Mouse (Mus musculus): Measurements from ENCODE around the gene Adam8. TPM values are rescaled to one million over a fixed set of nuclear protein-coding genes. Genes with fewer than 3 reads are reported as not detected.
A peak's percentile ranks its signal among the peaks of the same experiment; 100 is the strongest.

Adam8 gene
- polyA plus RNA-seq, 1 experiment from 2014 or later = 5.3 TPM

DNA sequence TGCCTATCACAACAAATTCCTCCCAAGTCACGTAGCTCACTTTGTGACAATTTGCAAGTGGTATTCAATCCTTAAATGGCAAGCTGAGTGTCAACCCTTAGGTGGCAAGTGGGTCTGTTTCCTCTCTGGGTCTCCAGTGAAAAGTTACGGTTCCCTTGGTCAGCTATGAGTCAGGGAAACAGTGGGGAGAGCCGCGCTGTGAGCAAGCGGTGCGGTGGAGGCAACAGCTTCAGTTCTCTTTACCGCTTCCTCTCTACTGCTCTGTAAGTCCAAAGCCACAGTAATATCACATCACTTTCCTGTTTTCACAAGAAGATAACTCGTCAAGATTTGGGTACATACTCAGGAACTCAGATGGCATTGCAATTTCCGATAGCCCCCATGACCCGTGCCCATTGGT is 18.1 kb downstream of the Adam8 start:
- Histone ChIP-seq H3K4me3 (no peak overlapping the region), H3K27me3 (0 out of 2 replicates have a peak, but pooled peaks cover 2% of the 10 kb centered on the region), H3K4me1 (replicated peaks) (peaks cover 11% of the 10 kb centered on the region), H3K9ac (no peak overlapping the region), H3K9me3 (no peaks in the 10 kb centered on the region), H3K27ac (no peak overlapping the region), H3K36me3 (no peaks in the 10 kb centered on the region), H3K4me2 (no peak overlapping the region)
- 89% methylated on average over 10 of the region's 10 CpGs for whole genome bisulfite sequencing
- no peak for ATAC-seq (ENCODE audit: low FRiP score)

DNA sequence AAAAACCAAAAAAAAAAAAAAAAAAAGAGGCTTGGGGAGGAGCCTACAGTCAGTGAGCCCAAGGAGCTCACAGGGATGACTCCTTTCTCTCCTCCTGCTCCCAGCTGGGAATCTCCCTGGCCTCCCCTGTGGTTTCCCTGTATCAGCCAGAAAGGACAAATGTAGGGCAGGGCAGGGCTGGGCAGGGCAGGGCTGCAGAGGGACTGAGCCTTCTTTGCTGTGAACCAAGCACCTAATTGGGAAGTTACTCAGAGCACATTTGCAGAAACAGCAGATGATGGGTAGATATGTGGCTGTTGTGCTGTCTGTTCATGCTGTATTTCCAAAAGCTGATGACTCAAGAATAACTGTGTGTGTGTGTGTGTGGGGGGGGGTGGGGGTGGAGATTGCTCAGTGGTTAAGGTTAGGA is 19.4 kb downstream of the Adam8 start:
- H3K9ac ChIP-seq = no peak overlapping the region
- ATAC-seq (ENCODE audit: low FRiP score) = no peak

DNA sequence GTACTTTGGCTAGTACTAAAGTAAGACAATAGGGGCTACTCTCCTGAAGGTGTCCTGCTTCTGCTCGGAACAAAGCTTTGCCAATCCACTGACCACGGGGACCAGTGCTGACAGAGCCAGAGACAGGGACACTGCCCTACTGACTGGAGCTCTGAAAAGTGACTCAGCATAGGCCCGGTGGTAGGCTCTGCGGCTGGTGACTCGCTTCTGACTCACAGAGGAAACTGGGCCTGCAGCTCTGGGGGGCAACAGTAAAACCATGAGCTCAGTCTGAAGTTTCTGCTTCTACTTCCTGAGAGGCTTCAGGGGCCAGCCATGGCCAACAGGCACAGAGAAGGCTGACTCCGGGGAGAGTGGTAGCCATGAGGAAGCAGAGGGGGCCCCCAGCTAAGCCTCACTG is 20.9 kb downstream of the Adam8 start:
- no peak overlapping the region for H3K4me2 ChIP-seq
- no peaks in the 10 kb centered on the region for H3K4me1 ChIP-seq (replicated peaks)
- 77% methylated on average over 6 of the region's 6 CpGs for WGBS
- H3K9ac ChIP-seq = no peak overlapping the region
- H3K27me3 ChIP-seq = no peaks in the 10 kb centered on the region
- no peak overlapping the region for H3K4me3 ChIP-seq
- no peaks in the 10 kb centered on the region for H3K36me3 ChIP-seq
- no peak overlapping the region for H3K27ac ChIP-seq
- no peaks in the 10 kb centered on the region for H3K9me3 ChIP-seq
- ATAC-seq (ENCODE audit: low FRiP score) = no peak

More for the DNA sequence above, 19.4 kb downstream of the Adam8 start:
- Histone ChIP-seq H3K27me3 (0 out of 2 replicates have a peak, but pooled peaks cover 2% of the 10 kb centered on the region), H3K36me3 (no peaks in the 10 kb centered on the region), H3K27ac (no peak overlapping the region), H3K4me2 (no peak overlapping the region), H3K9me3 (no peaks in the 10 kb centered on the region), H3K4me1 (replicated peaks) (peaks cover 2% of the 10 kb centered on the region), H3K4me3 (no peak overlapping the region)

DNA sequence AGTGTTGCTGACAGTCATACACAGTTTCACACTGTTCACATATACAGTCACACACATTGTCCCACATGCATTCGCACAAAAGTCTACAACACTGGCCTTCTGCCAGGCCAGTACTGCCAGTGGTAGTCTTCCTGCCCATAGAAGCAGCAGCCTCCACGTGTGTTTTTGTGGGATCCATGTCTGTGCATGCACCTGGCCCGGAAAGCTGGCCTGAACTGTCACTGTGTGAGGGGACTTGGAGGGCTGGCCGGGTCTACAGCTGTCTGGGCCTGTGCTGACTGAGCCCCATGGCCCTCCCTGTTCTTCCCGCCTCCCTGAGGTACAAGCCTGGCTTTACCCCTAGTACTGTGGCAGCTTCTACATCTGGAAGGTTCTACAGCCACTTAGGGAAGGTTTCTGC is 21.4 kb downstream of the Adam8 start:
- WGBS = 87% methylated on average over 5 of the region's 5 CpGs
- Histone ChIP-seq H3K27ac (no peak overlapping the region), H3K9ac (no peak overlapping the region), H3K27me3 (no peaks in the 10 kb centered on the region), H3K4me2 (no peak overlapping the region), H3K4me3 (no peak overlapping the region), H3K36me3 (no peaks in the 10 kb centered on the region), H3K9me3 (no peaks in the 10 kb centered on the region), H3K4me1 (replicated peaks) (no peaks in the 10 kb centered on the region)
- no peak for ATAC-seq (ENCODE audit: low FRiP score)

DNA sequence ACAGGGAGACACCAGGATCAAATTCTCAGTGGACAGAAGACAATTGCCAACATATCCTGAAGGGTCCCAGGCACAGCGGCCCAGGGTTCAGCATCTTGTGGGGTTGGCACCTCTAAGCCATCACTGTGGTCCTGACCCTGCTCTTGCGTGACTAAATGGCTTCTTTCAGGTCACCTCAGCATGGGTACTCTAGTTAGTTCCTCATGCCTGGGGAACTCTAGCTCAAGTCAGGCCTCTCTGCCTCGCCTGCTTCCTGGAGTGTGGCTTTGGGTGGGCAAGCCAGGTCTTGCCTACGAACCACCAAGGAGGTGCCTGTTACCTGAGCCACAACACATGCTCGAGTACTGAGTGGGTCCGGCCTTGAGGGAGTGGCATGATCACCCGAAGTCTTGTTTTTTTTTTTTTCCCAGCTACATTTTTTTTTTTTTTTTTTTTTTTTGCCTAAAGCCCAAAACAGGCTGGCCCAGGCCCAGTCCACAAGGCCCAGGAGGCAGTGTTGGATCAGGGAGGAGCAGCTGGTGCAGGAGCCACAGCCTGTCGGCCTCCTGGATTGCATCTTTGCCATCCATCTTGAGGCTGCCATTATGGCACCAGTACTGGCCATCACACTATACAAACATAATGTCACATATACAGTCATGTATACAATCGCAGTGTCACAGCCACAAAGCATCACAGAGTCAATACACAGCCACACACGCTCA is 22.0 kb downstream of the Adam8 start:
- no peaks in the 10 kb centered on the region for H3K9me3 ChIP-seq
- no peaks in the 10 kb centered on the region for H3K36me3 ChIP-seq
- no peak overlapping the region for H3K27ac ChIP-seq
- H3K9ac ChIP-seq = no peak overlapping the region
- no peak overlapping the region for H3K4me2 ChIP-seq
- 82% methylated on average over 10 of the region's 10 CpGs for WGBS
- H3K4me1 ChIP-seq (replicated peaks) = no peaks in the 10 kb centered on the region
- no peaks in the 10 kb centered on the region for H3K27me3 ChIP-seq
- ATAC-seq (ENCODE audit: low FRiP score) = no peak
- H3K4me3 ChIP-seq = no peak overlapping the region

DNA sequence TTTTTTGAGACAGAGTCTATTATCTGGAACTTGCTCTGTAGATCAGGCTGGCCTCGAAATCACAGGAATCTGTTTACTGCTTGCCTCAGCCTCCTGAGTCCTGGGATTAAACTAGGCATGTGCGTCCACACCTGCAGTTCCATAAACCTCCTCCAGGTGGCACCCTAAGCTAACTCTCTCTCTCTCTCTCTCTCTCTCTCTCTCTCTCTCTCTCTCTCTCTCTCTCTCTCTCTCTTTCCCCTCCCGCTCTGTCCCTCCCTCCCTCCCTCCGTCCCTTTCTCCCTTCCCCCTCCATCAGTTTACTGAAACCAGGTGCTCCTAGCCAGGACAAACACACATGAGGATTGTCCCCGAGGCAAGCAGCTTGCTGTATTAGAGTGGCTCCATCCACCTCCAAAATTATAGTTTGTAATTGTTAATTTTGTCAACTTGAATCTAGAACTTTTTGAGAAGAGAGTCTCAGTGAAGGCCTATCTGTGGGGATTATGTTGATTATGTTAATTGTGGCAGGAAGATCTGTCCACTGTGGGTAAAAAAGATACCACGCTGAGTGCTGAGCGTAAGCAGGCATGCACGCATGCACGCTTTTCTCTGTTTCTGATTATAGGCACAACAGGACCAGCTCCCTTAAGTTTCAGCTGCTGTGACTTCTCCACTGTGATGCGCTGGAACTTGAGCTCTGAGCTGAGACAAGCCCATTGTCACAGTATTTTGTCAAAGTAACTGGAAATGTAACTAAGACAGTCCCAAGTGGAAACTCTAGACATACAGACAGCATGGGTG is 22.8 kb downstream of the Adam8 start:
- no peaks in the 10 kb centered on the region for H3K4me1 ChIP-seq (replicated peaks)
- no peaks in the 10 kb centered on the region for H3K27me3 ChIP-seq
- no peak for ATAC-seq (ENCODE audit: low FRiP score)
- no peaks in the 10 kb centered on the region for H3K9me3 ChIP-seq
- 35% methylated on average over 10 of the region's 10 CpGs for WGBS
- H3K9ac ChIP-seq = no peak overlapping the region
- no peaks in the 10 kb centered on the region for H3K36me3 ChIP-seq
- no peak overlapping the region for H3K4me3 ChIP-seq
- H3K4me2 ChIP-seq = no peak overlapping the region
- no peak overlapping the region for H3K27ac ChIP-seq

DNA sequence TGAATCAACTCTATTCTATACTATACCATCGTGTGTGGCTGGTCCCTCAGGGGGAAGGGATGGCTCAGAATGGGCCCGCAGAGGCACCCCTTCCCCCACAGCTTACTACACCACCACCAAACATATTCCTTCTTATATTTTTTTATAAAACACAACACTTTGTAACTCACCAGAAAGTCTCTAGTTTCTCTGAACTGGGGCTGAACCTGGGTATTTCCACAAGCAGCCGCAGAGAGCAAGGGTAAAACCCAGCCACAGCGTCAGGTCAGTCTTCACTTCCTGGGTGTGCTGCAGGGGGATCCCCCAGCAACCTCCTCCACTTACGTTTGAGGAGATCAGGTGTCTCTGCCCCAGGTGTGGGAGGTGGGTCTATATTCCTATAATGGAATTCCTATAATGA is 23.9 kb downstream of the Adam8 start:
- H3K9me3 ChIP-seq = no peaks in the 10 kb centered on the region
- H3K4me1 ChIP-seq (replicated peaks) = no peaks in the 10 kb centered on the region
- H3K9ac ChIP-seq = no peak overlapping the region
- H3K4me3 ChIP-seq = no peak overlapping the region
- no peak overlapping the region for H3K4me2 ChIP-seq
- H3K27ac ChIP-seq = no peak overlapping the region
- 45% methylated on average over 5 of the region's 5 CpGs for WGBS
- H3K27me3 ChIP-seq = no peaks in the 10 kb centered on the region
- no peaks in the 10 kb centered on the region for H3K36me3 ChIP-seq
- ATAC-seq (ENCODE audit: low FRiP score) = no peak

DNA sequence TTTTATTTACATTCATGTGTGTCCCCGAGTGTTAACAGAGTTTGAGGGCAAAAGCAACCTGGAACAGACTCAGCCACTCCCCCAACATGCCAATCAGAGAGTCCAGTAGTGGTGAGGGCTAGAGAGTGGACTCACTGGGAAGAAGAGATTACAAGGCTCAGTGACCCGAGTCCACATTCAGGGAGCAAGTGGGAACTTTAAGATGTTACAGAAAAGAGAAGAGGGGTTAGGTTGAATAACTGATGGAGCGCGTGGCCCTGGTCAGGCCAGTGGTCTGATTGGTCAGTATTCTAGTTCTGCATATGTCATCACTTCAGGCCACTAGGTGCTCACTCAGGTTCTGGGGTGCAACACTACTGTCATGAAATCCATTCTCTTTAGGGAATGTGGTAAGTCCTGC is 25.2 kb downstream of the Adam8 start:
- WGBS = 12% methylated on average over 4 of the region's 4 CpGs
- ATAC-seq (ENCODE audit: low FRiP score) = no peak
- no peak overlapping the region for H3K9ac ChIP-seq
- H3K36me3 ChIP-seq = no peaks in the 10 kb centered on the region
- no peaks in the 10 kb centered on the region for H3K4me1 ChIP-seq (replicated peaks)
- H3K4me2 ChIP-seq = no peak overlapping the region
- no peak overlapping the region for H3K27ac ChIP-seq
- no peaks in the 10 kb centered on the region for H3K9me3 ChIP-seq
- no peak overlapping the region for H3K4me3 ChIP-seq
- H3K27me3 ChIP-seq = no peaks in the 10 kb centered on the region

DNA sequence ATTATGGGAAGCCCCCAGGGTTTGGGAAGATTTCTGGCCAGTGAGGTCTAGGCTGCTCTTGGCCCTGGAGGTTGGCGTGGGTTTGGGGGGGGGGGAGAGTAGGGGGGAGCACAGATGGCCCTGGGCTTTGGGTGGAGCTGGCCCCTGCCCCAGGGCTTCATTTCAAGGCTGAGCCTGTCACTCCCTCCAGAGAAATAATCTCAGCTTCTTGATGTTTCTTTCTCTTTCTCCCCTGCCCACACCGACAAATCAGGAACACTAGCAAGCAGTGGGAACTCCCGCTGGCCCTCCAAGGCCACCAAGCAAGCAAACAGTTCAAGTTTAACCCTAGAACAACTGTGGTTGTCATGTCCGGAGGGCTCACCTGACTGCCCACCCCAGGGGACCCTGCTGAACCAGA is 28.5 kb downstream of the Adam8 start:
- no peak overlapping the region for H3K27ac ChIP-seq
- no peak overlapping the region for H3K4me2 ChIP-seq
- 0 out of 2 replicates have a peak, but pooled peaks cover 1% of the 10 kb centered on the region for H3K27me3 ChIP-seq
- no peak overlapping the region for H3K9ac ChIP-seq
- no peak for ATAC-seq (ENCODE audit: low FRiP score)
- no peaks in the 10 kb centered on the region for H3K36me3 ChIP-seq
- no peak overlapping the region for H3K4me3 ChIP-seq
- no peaks in the 10 kb centered on the region for H3K9me3 ChIP-seq
- 62% methylated on average over 4 of the region's 4 CpGs for WGBS
- no peaks in the 10 kb centered on the region for H3K4me1 ChIP-seq (replicated peaks)

DNA sequence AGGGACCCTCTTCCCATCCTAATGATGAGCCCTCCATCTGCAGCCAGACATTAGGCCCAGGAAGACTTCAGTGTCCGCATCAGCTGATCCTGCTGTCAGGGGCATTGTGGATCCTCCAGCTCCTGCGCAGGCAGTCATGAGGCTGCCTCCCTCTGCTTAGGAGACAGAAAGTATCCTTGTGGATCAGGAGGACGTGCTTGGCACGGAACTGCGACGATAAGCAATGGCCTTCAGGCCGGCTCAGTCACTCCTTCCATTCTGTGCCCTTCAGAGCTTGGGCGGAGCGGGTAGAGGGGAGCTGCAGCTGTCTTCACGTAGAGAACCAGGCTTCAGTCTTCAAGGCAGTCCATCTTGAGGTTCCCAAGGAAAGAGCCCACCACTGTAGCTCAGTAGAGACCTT is 31.2 kb downstream of the Adam8 start:
- Histone ChIP-seq H3K36me3 (no peaks in the 10 kb centered on the region), H3K9ac (no peak overlapping the region), H3K9me3 (no peaks in the 10 kb centered on the region), H3K4me1 (replicated peaks) (peaks cover 6% of the 10 kb centered on the region; the same call in 1 of the 2 replicates), H3K4me3 (no peak overlapping the region), H3K27me3 (peaks cover 17% of the 10 kb centered on the region; the same call in 1 of the 2 replicates), H3K27ac (no peak overlapping the region), H3K4me2 (no peak overlapping the region)
- no peak for ATAC-seq (ENCODE audit: low FRiP score)
- whole genome bisulfite sequencing = 91% methylated on average over 10 of the region's 10 CpGs

DNA sequence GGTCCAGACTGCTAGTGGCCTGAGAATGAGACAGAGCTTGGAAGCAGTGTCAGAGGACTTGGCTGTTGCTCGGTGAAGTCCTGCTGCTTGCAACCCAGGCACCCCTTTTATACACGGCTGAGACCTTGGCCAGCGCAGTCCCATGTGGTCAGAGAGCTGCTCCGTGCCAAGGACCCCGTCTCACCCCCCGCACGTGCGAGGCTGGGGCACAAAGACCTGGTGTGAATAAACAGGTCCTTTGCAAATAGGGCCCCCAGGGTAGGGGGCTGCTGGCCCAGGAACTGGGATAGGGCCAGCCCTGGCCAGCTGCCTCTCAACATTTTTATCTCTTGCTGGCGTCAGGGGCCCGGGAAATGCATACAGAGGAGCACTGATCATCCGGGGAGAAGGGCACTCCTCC is 34.4 kb downstream of the Adam8 start:
- Histone ChIP-seq H3K27ac (no peak overlapping the region), H3K27me3 (peaks cover 26% of the 10 kb centered on the region), H3K4me3 (no peak overlapping the region), H3K9ac (0 out of 2 replicates have a peak overlapping the region, but pooled peaks have one; percentile 24), H3K36me3 (no peaks in the 10 kb centered on the region), H3K4me2 (no peak overlapping the region), H3K4me1 (replicated peaks) (peaks cover 6% of the 10 kb centered on the region; the same call in 1 of the 2 replicates), H3K9me3 (no peaks in the 10 kb centered on the region)
- ATAC-seq (ENCODE audit: low FRiP score) = peak; percentile 57; the same call in 1 of the 2 replicates
- 38% methylated on average over 11 of the region's 11 CpGs for WGBS

DNA sequence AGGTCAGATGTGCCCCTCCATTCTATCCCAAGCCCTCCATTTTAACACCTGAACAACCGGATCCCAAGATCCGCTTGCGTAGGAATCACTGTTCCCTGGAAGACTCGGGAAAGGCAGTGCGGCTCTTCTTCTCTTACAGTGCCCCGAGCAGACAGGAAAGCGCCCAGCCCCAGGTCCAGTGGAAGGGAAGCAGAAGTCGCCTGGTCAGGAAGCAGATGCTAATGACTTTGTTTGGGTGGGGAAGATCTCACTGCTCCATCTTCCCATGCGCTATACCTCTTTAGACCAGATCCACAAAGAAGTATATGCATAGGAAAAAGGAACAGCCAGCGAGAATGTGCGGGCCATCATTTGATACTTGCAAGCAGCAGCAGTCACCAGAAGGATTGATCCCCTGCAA is 34.9 kb downstream of the Adam8 start:
- WGBS = 65% methylated on average over 11 of the region's 11 CpGs
- ATAC-seq (ENCODE audit: low FRiP score) = no peak

More for the DNA sequence above, 34.9 kb downstream of the Adam8 start:
- Histone ChIP-seq H3K36me3 (no peaks in the 10 kb centered on the region), H3K9me3 (no peaks in the 10 kb centered on the region), H3K4me2 (no peak overlapping the region), H3K27me3 (peaks cover 27% of the 10 kb centered on the region), H3K4me3 (no peak overlapping the region), H3K27ac (no peak overlapping the region), H3K4me1 (replicated peaks) (peaks cover 6% of the 10 kb centered on the region; the same call in 1 of the 2 replicates), H3K9ac (no peak overlapping the region)

All from hindbrain, embryonic 13.5 days (tissue).